Mouse (Mus musculus) kidney, postnatal 4 days (tissue): ENCODE results near the gene Slc9a3.

ENCODE experiments used
- DNase-seq, 2 experiments: peaks; one replicate each; pipeline ENCODE4 v3.0.0; 2021; ENCODE audit warnings: mixed read lengths in 2 of 2

The Slc9a3 gene

DNA sequence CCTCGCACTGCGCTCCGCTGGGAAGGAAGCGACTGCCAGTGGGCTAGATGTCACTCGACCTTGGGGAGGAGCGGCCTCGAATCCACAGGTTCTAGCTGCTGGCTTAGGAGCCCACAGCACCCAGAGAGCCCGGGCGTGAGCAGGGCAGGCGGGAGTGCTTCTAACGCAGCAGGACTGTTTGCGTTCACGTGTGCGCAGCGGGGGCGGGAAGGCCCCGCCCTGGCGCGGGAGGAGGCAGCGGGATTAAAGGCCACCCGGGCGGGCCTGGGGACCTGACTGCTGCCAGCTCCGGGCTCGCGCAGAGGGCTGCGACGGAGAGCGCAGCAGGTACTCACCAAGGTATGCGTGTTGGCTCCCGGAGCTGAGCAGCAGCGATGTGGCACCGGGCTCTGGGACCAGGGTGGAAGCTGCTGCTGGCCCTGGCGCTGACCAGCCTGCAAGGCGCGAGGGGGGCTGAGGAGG lies at the start of gene Slc9a3:
Slc9a3 (plus strand) TSS at position 317 of the 462 bp plus-strand sequence.
- DNase-seq = peak; percentile 48 to 67

DNA sequence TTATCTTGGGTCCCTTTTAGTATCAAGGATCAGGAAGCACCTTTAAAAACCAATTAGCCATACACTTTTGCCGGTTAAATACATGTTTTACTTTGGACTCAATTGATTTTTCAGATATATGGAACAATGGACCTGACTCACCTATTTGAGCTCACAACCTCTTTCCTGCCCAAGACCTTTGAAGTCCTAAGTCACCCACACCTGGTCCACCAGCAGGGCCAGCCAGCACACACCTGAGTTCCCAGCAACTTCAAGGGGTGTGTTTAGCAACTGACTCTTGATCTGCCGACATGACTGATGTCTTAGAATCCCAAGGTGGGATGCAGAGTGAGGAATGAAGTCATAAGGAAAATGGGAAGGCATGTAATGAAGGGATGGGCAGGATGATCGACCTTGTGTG lies 49.5 kb upstream of the Slc9a3 start:
- DNase-seq = no peak

- DNase-seq = no peak
Measured at GRCm38 (mm10) chr13:74073369-74073768, 47.9 kb upstream of the Slc9a3 start.

DNA sequence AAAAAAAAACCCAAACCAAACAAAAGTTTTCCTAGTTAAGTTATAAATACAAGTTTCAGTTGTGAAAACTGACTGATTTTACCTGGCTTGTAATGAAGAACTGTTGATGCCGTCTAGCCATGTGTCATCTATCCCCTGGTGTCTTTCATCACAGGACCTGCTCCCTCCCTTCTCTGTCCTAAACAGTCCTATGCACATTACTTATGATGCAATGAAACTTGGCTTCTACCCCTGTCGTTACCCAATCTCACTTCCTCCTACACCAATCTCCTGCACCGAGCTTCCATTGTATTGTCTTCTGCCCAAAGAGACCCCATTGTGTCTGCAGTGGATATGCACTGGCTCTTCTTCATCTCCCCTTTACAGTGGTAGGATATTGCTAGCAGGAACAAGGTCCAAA lies 31.0 kb upstream of the Slc9a3 start:
- DNase-seq = no peak

- no peak for DNase-seq
Measured at GRCm38 (mm10) chr13:74095936-74096335, 25.3 kb upstream of the Slc9a3 start.

- DNase-seq = peak; percentile 81 to 86
Measured at GRCm38 (mm10) chr13:74096715-74097363, 24.4 kb upstream of the Slc9a3 start.

DNA sequence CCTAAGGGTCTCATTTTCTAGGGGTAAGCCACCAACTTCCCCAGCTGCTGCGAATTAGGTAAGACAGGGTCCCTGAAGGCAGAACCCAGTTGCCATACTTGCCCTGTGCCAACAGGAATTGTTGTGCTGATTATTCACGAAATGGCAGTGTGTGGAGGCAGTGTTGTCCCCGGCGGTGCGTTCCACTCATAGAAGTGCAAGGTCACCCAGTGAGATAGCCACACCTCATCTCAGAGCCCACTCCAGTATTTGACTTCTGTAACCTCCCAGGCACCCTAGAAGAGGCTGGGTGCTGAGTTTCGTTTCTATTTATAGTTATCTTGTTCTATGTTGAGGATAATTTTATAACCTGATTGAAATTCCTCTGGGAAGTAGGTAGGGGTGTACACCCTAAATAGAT lies 22.3 kb upstream of the Slc9a3 start:
- DNase-seq = no peak

- no peak for DNase-seq
Measured at GRCm38 (mm10) chr13:74102108-74102830, 19.0 kb upstream of the Slc9a3 start.

- DNase-seq = no peak
Measured at GRCm38 (mm10) chr13:74102831-74103582, 18.2 kb upstream of the Slc9a3 start.

DNA sequence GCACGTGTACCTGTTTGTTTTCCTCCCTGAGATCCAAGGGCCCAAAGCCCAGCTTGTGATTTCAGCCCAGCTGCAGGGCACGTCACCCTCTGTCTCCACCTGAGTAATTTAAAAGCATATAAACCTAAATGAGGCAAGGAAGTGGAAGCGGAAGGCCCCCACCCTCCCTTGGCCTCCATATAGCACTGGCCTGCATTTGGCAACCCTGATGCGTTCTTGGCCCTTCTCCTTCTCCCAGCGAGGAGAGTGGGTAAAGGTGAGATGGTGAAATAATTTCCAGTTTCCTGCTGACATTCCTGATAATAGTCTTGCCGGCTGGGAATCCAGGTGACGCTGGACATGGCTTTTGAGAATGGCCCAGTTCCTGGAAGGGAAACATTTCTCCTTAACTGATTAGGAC lies 16.8 kb upstream of the Slc9a3 start:
- DNase-seq = no peak

GRCm38 (mm10) chr13:74107410-74107809 lies 13.8 kb upstream of the Slc9a3 start:
- no peak for DNase-seq

GRCm38 (mm10) chr13:74112593-74112992 lies 8.7 kb upstream of the Slc9a3 start:
- no peak for DNase-seq

DNA sequence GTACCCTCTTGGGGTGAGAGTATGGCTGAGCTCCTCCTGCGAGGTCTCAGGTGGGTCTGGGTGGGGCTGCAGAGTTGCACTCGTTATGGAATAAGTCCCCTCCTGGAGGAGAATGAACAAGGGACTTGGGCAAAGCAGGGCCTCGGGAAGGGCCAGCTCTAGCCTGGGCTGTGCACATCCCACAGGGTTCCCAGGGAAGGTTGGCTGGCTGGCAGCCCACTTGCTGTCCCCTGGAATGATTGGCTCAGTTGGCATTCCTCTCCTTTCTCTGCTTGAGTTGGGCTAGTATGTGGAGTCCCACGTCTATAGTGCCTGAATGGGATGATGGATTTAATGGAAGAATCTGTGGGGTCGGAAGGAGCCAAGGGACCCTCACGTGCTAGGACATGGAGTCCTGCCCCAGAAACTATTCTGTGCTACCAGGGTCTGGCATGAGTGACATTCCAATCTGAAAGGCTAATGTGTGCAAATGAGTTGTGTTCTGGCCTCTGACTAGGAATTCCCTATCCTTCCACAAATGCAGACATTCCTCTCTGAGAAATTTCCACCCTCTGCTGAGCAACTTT lies 7.5 kb upstream of the Slc9a3 start:
- peak; percentile 8 to 25 for DNase-seq

DNA sequence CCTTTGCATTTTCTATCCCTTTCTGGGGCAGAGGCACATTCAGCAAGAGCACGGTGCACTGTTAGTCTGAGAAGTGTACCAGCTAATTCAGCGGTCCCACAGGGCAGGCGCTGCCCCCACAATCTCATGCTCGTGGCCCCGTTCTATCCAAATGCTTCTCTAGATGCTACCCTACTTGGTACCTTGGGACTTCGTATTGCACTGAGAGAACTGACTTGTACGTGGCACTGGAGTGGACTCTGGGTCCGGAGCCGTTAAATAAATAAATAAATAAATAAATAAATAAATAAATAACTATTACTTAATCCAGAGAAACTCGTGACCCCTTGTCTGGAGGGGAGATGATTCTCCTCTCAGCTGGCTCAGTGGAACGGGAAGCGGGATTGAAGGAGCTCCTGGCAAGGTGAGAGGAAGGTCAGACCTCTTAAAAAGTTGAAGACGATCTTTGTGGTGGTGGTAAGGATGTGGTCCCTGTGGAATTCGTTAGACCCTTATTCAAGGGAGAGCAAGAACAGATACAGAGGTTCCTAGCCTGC lies 606 bp downstream of the Slc9a3 start:
- DNase-seq = no peak

GRCm38 (mm10) chr13:74122632-74123031 lies 1.4 kb downstream of the Slc9a3 start:
- no peak for DNase-seq

DNA sequence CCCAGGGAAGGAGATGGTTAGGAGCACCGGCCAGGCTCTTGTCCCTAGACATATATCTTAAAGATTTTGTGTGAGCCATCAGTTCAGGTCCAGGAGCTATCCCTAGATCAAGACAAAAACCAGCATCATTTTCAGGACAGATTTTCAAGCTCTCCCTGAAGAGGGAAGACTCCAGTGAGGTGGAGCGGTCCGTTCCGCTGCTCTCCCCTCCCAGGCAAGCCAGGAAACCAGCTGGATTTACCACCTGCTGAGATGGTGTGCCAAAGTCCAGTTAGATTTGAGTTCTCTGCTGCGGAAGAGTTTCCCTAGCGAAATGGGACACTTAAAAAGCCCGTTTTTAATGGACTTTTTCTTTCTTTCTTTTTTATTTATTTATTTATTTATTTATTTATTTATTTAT lies 6.3 kb downstream of the Slc9a3 start:
- DNase-seq = peak; percentile 28 to 60

GRCm38 (mm10) chr13:74129909-74130308 lies 8.7 kb downstream of the Slc9a3 start:
- DNase-seq = peak in 1 of 2 experiments; percentile 40

DNA sequence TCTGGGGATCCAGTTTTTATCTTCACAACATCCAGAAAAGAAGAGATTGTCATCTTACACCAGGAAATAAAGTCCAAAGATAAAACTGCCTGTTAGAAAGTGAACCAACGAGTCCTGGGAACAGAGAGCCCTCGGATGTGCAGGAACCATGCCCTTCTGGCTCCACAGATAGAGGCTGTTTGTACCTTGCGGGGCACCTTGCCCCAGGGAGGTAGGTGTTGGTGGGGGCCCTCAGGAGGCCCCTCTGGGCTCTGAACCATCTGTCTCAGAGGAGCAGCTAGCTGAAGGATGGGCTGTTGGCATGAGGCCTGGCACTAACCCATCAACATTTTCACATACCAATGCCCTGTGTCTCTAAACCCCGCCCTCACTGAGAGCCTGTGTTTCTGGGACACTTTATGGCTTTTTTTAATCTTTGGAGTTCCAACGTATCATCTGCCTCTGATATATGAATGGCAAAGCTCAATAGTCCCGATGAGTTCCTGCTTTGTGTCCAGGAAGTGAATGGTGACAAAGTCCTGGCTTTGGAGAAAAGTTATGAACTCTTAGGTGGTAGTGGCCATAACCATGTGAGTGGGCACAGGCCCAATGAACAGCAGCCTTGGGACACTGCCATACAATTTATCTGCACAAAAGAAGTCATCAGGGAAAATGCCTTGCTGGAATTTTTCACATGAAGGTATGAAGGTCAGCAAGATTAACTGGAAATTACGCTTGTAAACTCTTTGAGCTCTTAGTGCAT lies 17.8 kb downstream of the Slc9a3 start:
- no peak for DNase-seq

DNA sequence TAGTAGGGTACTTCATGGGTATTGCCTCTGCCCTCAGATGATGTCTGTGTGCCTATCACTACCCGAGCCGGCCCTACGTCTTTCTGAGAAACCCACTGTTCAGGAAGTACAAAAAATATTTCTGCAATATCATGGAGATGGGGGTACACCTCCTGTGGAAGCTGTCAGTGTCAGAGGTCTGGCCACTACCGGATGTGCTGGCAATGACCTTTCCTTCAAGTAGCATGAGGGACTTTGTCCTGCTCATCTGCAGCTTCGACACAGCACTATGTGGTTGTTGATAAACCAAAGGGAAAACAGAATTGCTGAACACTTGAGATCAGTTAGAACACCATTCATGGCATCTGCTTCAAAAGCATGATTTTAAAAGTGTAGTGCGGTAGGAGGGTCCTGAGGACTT lies 19.5 kb downstream of the Slc9a3 start:
- no peak for DNase-seq

DNA sequence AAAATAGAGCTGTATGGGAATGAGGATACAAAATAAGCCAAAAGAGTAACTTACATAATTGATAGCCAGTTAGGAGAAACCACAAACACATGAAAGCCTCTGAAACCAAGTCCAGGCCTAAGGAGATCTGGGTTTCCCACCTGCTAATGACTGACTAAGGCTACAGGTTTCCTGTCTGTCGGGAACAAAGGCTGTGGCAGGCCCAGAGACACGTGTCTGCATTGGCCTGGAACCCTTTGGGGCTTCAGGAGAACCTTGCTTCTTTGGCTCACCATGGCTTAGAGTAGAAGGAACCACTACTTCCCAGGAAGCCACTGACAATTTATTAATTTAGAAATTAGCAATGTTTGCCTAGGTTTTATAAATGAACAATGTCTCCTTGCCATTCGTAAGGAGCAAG lies 22.0 kb downstream of the Slc9a3 start:
- peak in 1 of 2 experiments; percentile 29 for DNase-seq

GRCm38 (mm10) chr13:74144120-74144884 lies 23.0 kb downstream of the Slc9a3 start:
- peak; percentile 50 to 72 for DNase-seq
